9 mouse cellular contexts compared by ENCODE assay signal in the genomic region with DNA sequence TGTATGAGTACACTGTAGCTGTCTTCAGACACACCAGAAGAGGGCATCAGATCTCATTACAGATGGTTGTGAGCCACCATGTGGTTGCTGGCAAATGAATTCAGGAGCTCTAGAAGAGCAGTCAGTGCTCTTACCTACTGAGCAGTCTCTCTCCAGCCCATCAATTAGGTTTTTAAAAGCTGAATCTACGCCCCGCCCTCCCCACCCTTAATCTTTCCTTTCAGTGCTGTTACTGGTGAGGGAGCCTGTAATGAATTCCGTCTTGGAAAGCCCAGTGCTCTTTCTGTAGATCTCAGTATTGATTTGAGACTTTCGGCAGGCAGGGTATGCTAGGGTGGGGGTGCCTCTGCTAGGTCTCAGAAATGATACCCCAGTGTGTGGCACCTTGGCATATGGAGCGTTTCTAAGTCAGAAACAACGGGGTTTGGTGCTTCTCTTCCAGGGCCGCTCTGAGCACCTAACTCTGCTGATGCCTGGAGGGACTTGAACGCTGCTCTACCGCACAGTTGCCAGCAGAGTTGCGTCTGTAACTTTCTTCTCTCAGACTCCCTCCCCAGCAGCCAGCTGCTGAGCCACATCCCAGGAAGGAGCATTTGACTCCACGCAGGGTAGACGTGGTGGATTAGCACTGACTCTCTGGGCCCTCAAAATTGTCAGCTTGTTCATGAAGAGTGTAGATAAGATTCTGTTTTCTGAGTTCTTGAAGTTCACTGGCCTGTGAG. TPM values are rescaled to one million over a fixed set of nuclear protein-coding genes. Genes with fewer than 3 reads are reported as not detected.
DNase-seq lines count a peak whose midpoint lies in the region; ATAC-seq lines count a peak whose summit lies in the region.
"Had no signal": no experiment of that assay in that cellular context is flagged by ENCODE, and none has a peak within 500 bp of the region (broad histone marks: within the 10 kb centered on the region; RNA-seq: fewer than 3 reads in every experiment).

No protein-coding gene starts in this region.

- no peak for DNase-seq in lung, adult 18-20 months
- no peak for DNase-seq in forebrain, embryonic 11.5 days (ENCODE audit: low spot score)
- no peak for DNase-seq in cerebellum, adult 8-10 months
- DNase-seq in thymus, postnatal 25 days = no peak
- no peak for DNase-seq in layer of hippocampus, postnatal 14 days (ENCODE audit: low spot score in 2 of 2)
- DNase-seq: adrenal gland, postnatal 10 days had no signal

- no peak for ATAC-seq in lung, embryonic 15.5 days (ENCODE audit: borderline replicate concordance, extremely low read depth, low FRiP score, low TSS enrichment)
- ATAC-seq in forebrain, embryonic 11.5 days (replicated peaks; ENCODE audit: low FRiP score) = peak; percentile 73
- peak; percentile 43 for ATAC-seq in intestine, embryonic 16.5 days
- 0 out of 2 replicates have a peak, but pooled peaks have one; percentile 40 for ATAC-seq in neural tube, embryonic 15.5 days (ENCODE audit: low FRiP score)

- H3K27ac ChIP-seq in lung, embryonic 15.5 days = peak overlapping the region; percentile 80
- H3K27ac ChIP-seq in forebrain, embryonic 11.5 days (ENCODE audit: low read depth, low read length) = peak overlapping the region; percentile 64
- H3K27ac ChIP-seq in intestine, embryonic 16.5 days (ENCODE audit: low read length) = peak overlapping the region; percentile 70
- no peak overlapping the region for H3K27ac ChIP-seq in neural tube, embryonic 15.5 days (replicated peaks)

- 30% methylated on average over 12 of the region's 12 CpGs for WGBS in lung, embryonic 15.5 days
- WGBS in forebrain, embryonic 11.5 days = 10% methylated on average over 12 of the region's 12 CpGs
- WGBS in intestine, embryonic 16.5 days = 45% methylated on average over 12 of the region's 12 CpGs
- 35% methylated on average over 12 of the region's 12 CpGs for WGBS in neural tube, embryonic 15.5 days

- no peaks in the 10 kb centered on the region for H3K36me3 ChIP-seq in lung, embryonic 15.5 days
- no peaks in the 10 kb centered on the region for H3K36me3 ChIP-seq in forebrain, embryonic 11.5 days (ENCODE audit: control insufficient read depth, insufficient read depth, low read length)
- no peaks in the 10 kb centered on the region for H3K36me3 ChIP-seq in intestine, embryonic 16.5 days (ENCODE audit: control insufficient read depth, insufficient read depth, low read length)
- no peaks in the 10 kb centered on the region for H3K36me3 ChIP-seq in neural tube, embryonic 15.5 days

- H3K4me2 ChIP-seq in lung, embryonic 15.5 days = peak overlapping the region; percentile 20; the same call in 1 of the 2 replicates
- peak overlapping the region; percentile 19; the same call in 1 of the 2 replicates for H3K4me2 ChIP-seq in forebrain, embryonic 11.5 days (ENCODE audit: low read depth, low read length, severe bottlenecking)
- 0 out of 2 replicates have a peak overlapping the region, but pooled peaks have one; percentile 2 for H3K4me2 ChIP-seq in intestine, embryonic 16.5 days (ENCODE audit: low read depth, low read length)
- H3K4me2 ChIP-seq in neural tube, embryonic 15.5 days = no peak overlapping the region

- peaks cover 50% of the 10 kb centered on the region for H3K4me1 ChIP-seq in lung, embryonic 15.5 days
- H3K4me1 ChIP-seq in forebrain, embryonic 11.5 days (replicated peaks; ENCODE audit: control insufficient read depth, insufficient read depth, low read length) = peaks cover 15% of the 10 kb centered on the region
- H3K4me1 ChIP-seq in intestine, embryonic 16.5 days (ENCODE audit: control insufficient read depth, insufficient read depth, low read length) = peaks cover 19% of the 10 kb centered on the region
- H3K4me1 ChIP-seq in neural tube, embryonic 15.5 days = peaks cover 32% of the 10 kb centered on the region

- H3K27me3 ChIP-seq in lung, embryonic 15.5 days = no peaks in the 10 kb centered on the region
- no peaks in the 10 kb centered on the region for H3K27me3 ChIP-seq in forebrain, embryonic 11.5 days (ENCODE audit: control insufficient read depth, insufficient read depth, low read length)
- H3K27me3 ChIP-seq in intestine, embryonic 16.5 days (replicated peaks; ENCODE audit: control insufficient read depth, insufficient read depth, low read length) = no peaks in the 10 kb centered on the region
- H3K27me3 ChIP-seq in neural tube, embryonic 15.5 days (replicated peaks) = no peaks in the 10 kb centered on the region

- H3K9me3 ChIP-seq in lung, embryonic 15.5 days = no peaks in the 10 kb centered on the region
- no peaks in the 10 kb centered on the region for H3K9me3 ChIP-seq in forebrain, embryonic 11.5 days (ENCODE audit: control insufficient read depth, low read length)
- no peaks in the 10 kb centered on the region for H3K9me3 ChIP-seq in intestine, embryonic 16.5 days (ENCODE audit: control insufficient read depth, low read length)
- 0 out of 2 replicates have a peak, but pooled peaks cover 3% of the 10 kb centered on the region for H3K9me3 ChIP-seq in neural tube, embryonic 15.5 days (replicated peaks)

- no peak overlapping the region for H3K9ac ChIP-seq in lung, embryonic 15.5 days
- no peak overlapping the region for H3K9ac ChIP-seq in forebrain, embryonic 11.5 days (ENCODE audit: low read length)
- H3K9ac ChIP-seq in intestine, embryonic 16.5 days (ENCODE audit: low read depth, low read length) = no peak overlapping the region
- no peak overlapping the region for H3K9ac ChIP-seq in neural tube, embryonic 15.5 days (replicated peaks)

- H3K4me3 ChIP-seq in lung, embryonic 15.5 days = no peak overlapping the region
- H3K4me3 ChIP-seq in forebrain, embryonic 11.5 days (ENCODE audit: low read depth, low read length) = no peak overlapping the region
- no peak overlapping the region; the same call in 1 of the 2 replicates for H3K4me3 ChIP-seq in intestine, embryonic 16.5 days (ENCODE audit: low read length)
- no peak overlapping the region for H3K4me3 ChIP-seq in neural tube, embryonic 15.5 days (replicated peaks)

RNA-seq across cellular contexts. Expression of gene Cds2, which starts 19.7 kb away (rescaled TPM):
- polyA plus RNA-seq in lung, embryonic 15.5 days (2015; fragmentation: Nextera tagmentation; extraction: Ambion mirVana) = 24.4 and 24.6 TPM in 2 replicates
- polyA plus RNA-seq in forebrain, embryonic 11.5 days (2014; fragmentation: Nextera tagmentation; extraction: Ambion mirVana) = 28.7 and 30.0 TPM in 2 replicates
- 17.4 and 20.5 TPM in 2 replicates for polyA plus RNA-seq in intestine, embryonic 16.5 days (2015; fragmentation: Nextera tagmentation; extraction: Ambion mirVana)
- polyA plus RNA-seq in neural tube, embryonic 15.5 days (2015; fragmentation: Nextera tagmentation; extraction: Ambion mirVana) = 49.4 and 57.8 TPM in 2 replicates
- 100 to 1,000 TPM; 194 to 204 TPM for total RNA-seq in layer of hippocampus, postnatal 14 days (2021)

RNA-seq across cellular contexts. Expression of gene Pcna, which starts 29.5 kb away (rescaled TPM):
- 284 and 298 TPM in 2 replicates for polyA plus RNA-seq in lung, embryonic 15.5 days (2015; fragmentation: Nextera tagmentation; extraction: Ambion mirVana)
- polyA plus RNA-seq in forebrain, embryonic 11.5 days (2014; fragmentation: Nextera tagmentation; extraction: Ambion mirVana) = 422 and 431 TPM in 2 replicates
- polyA plus RNA-seq in intestine, embryonic 16.5 days (2015; fragmentation: Nextera tagmentation; extraction: Ambion mirVana) = 189 and 217 TPM in 2 replicates
- polyA plus RNA-seq in neural tube, embryonic 15.5 days (2015; fragmentation: Nextera tagmentation; extraction: Ambion mirVana) = 98.3 and 150 TPM in 2 replicates
- 10 to 100 TPM; 45.3 to 51.5 TPM for total RNA-seq in layer of hippocampus, postnatal 14 days (2021)

RNA-seq across cellular contexts. Expression of gene Tmem230, which starts 35.0 kb away (rescaled TPM):
- 43.6 and 46.2 TPM in 2 replicates for polyA plus RNA-seq in lung, embryonic 15.5 days (2015; fragmentation: Nextera tagmentation; extraction: Ambion mirVana)
- polyA plus RNA-seq in forebrain, embryonic 11.5 days (2014; fragmentation: Nextera tagmentation; extraction: Ambion mirVana) = 44.5 and 48.5 TPM in 2 replicates
- 46.1 and 48.4 TPM in 2 replicates for polyA plus RNA-seq in intestine, embryonic 16.5 days (2015; fragmentation: Nextera tagmentation; extraction: Ambion mirVana)
- polyA plus RNA-seq in neural tube, embryonic 15.5 days (2015; fragmentation: Nextera tagmentation; extraction: Ambion mirVana) = 40.8 and 42.8 TPM in 2 replicates
- 10 to 100 TPM; 25.8 to 27.7 TPM for total RNA-seq in layer of hippocampus, postnatal 14 days (2021)
